Mouse (Mus musculus): Measurements from ENCODE around the gene Gm20662.

Gm20662 gene

DNA sequence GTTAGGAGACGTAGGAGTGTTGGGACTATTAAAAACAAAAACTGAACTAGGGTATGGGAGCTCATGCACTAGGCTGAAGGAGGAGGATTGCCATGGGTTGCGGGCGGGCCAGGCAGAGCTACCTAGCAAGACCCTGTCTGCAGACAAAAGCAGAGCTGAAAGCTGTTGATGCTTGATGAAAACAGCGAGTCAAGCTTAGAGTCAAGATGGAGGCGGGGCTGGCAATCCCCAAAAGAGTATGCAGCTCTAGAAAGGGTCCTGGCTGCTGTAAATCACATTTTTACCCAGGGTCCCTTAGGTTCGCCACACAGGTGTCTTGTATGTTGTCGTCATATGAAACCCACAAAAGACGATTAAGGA, 7.4 kb downstream of the Gm20662 start:
- DNase-seq (ENCODE audit: low read depth, low spot score) = peak; percentile 42

DNA sequence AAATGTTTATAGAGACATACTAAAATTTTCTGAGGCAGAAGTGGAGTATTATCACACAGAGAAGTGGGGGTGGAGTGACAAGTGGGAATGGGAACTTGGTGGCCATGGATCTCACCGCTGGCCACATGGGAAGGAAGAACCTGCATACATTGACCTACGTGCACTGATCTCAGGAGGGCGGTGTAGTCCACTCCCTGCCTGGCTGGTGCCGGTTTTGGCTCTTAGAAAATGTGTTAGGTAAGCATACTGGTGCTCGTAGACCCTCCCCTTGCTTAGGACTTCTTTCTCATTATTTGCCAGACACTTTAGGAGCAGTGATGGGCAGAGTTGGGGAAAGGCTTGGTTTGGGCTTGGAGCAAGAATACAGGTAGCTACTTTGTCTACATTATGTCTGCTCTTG, 11.9 kb downstream of the Gm20662 start:
- DNase-seq (ENCODE audit: low read depth, low spot score) = peak; percentile 65

DNA sequence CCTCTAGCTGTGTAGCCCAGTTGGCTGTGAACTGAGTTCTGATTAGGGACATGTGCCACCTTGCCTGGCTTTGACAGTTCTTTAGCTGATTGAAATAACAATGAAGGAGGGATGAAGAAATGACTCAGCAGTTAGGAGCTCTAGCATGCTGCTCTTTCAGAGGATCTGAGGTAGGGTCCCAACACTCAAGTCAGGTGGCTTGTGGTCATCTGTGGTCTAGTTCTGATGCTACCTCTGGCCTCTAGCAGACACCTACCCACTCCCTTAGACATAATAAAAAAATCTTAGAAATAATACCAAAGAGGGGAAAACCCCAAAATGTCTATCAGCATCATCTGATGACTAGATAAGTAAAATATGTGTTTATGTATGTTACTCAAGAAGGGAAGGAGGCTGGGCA, 14.2 kb downstream of the Gm20662 start:
- peak; percentile 24 for DNase-seq (ENCODE audit: low read depth, low spot score)

- peak; percentile 50 for DNase-seq (ENCODE audit: low read depth, low spot score)
Measured at GRCm38 (mm10) chr9:108013577-108013976, 17.4 kb downstream of the Gm20662 start.

GRCm38 (mm10) chr9:108017127-108017526, 21.0 kb downstream of the Gm20662 start:
- no peak for DNase-seq (ENCODE audit: low read depth, low spot score)

GRCm38 (mm10) chr9:108020741-108021140, 24.6 kb downstream of the Gm20662 start:
- no peak for DNase-seq (ENCODE audit: low read depth, low spot score)

DNA sequence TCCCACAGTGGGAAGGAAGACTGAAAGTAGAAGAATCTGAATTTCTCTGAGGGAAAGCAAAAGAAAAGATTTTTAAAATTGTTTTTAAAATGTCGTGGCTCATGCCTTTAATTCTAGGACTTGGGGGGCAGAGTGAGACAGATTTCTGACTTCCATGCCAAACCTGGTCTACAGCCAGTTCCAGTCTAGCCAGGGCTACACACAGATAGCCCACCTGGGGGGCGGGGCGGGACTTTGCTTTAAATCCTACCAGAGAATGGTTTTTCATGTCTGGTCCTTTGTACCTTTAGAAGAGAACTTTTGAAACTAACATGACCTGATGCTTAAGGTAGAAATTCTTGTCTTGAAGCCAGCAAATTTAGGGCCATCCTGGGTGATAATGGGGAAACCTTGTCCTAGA, 27.1 kb downstream of the Gm20662 start:
- no peak for DNase-seq (ENCODE audit: low read depth, low spot score)

- no peak for DNase-seq (ENCODE audit: low read depth, low spot score)
Measured at GRCm38 (mm10) chr9:108026584-108026983, 30.4 kb downstream of the Gm20662 start.

DNA sequence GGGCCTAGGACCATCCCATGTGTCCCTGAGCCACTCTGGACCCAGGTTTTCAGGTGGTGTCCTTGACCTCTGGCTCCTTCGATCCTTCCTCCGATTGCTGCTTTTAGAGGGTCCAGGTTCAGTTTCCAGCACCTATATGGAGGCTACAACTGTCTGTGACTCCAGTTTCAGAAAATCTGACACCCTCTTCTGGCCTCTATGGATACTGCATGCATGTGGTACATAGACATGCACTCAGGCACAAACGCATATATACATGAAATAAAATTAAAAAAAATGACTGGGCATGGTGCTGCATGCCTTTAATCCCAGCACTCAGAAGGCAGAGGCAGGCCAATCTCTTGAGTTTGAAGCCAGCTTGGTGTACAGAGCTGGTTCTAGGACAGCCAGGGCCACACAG, 31.7 kb downstream of the Gm20662 start:
- DNase-seq (ENCODE audit: low read depth, low spot score) = peak; percentile 36

GRCm38 (mm10) chr9:108032126-108032525, 36.0 kb downstream of the Gm20662 start:
- DNase-seq (ENCODE audit: low read depth, low spot score) = peak; percentile 53

GRCm38 (mm10) chr9:108035331-108036156, 39.4 kb downstream of the Gm20662 start:
- peak; percentile 51 for DNase-seq (ENCODE audit: low read depth, low spot score)

- DNase-seq (ENCODE audit: low read depth, low spot score) = peak; percentile 46
Measured at GRCm38 (mm10) chr9:108044751-108045492, 48.8 kb downstream of the Gm20662 start.

DNA sequence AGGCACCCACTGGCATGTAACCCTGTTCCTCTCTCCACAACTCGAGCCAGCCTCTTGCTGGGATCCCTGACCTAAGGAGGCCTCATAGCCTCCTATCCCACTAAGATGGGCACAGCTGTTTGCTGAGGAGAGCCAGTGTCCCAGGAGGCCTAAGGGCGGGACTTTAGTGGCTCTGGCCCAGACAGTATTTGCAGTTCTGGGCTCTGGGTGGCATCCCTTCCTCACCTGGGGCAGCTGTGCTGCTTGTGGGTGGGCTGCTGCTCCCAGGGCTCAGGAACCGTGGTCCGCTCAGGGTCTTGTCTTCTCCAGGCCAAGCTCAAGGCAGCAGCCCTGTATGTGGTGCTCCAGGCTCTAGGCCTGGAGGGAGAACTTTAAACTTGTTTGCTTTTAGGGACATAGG, 50.4 kb downstream of the Gm20662 start:
- DNase-seq (ENCODE audit: low read depth, low spot score) = no peak

GRCm38 (mm10) chr9:108047601-108048565, 51.7 kb downstream of the Gm20662 start:
- DNase-seq (ENCODE audit: low read depth, low spot score) = no peak

GRCm38 (mm10) chr9:108048566-108048955, 52.4 kb downstream of the Gm20662 start:
- no peak for DNase-seq (ENCODE audit: low read depth, low spot score)

DNA sequence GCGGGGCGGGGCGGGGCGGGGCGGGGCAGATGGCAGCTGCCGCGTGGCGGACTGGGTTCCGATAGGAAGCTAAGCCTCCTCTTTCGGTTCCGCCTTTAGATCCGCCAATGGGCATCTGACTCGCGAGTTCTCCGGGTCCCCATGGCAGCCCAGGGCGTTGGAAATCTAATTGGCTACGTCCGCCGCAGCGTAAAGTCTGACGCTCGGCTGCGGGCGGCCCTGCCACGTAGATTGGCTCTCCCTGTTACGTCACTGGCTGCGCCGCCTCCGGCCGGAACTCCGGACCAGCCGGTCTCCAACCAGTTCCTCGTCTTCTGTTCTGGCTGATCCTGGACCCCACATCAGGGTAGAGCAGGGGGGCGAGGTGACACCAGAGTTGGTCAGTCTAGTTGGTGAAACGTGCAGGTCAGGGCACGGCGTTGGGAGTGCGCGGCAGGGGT, 52.9 kb downstream of the Gm20662 start, which contains the start of gene Gmppb:
Gene Gmppb, plus strand, starts transcription at position 227 of the 440 bp plus-strand sequence.
- peak; percentile 99 for DNase-seq (ENCODE audit: low read depth, low spot score)

GRCm38 (mm10) chr9:108049561-108050251, 53.6 kb downstream of the Gm20662 start:
- DNase-seq (ENCODE audit: low read depth, low spot score) = no peak

- DNase-seq (ENCODE audit: low read depth, low spot score) = no peak
Measured at GRCm38 (mm10) chr9:108051184-108051930, 55.2 kb downstream of the Gm20662 start.

- DNase-seq (ENCODE audit: low read depth, low spot score) = no peak
Measured at GRCm38 (mm10) chr9:108051931-108052220, 55.7 kb downstream of the Gm20662 start.

DNA sequence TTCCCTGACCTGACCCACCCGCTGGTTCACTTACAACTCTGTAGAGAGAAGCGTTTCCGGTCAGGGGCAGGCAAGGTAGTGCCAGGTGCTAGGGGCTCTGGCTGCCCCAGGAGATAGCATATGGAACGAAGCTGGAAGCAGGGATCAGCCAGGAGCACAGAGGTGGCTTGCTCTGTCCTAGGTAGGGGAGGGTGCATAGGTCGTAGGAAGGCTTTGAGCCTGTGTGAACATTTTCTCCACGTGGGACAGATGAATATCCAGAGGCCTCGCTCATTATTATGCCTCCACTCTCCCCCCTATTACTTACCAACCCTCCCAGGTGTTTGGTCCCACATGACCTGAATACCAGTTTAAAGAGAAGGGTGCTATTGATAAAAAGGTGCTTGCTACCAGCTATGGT, 56.3 kb downstream of the Gm20662 start:
- DNase-seq (ENCODE audit: low read depth, low spot score) = no peak
